Mouse (Mus musculus) Patski (cell line): ENCODE results near the gene Lrp1. TPM values are rescaled to one million over a fixed set of nuclear protein-coding genes. Genes with fewer than 3 reads are reported as not detected.

Source experiments
- ATAC-seq: fragments of 100-300 bp; one replicate; pipeline ENCODE4 v1.8.0; 2021
- CTCF ChIA-PET: fragments of 350-600 bp; sonication (Branson Sonifier 250); formaldehyde crosslinking; loops from one replicate; lab custom pipeline; 2022; ENCODE audit warnings: inconsistent platforms; lab: Charles Lee
- POLR2A ChIA-PET: fragments of 350-600 bp; sonication (Branson Sonifier 250); formaldehyde crosslinking; loops from one replicate; lab custom pipeline; 2022; ENCODE audit warnings: antibody characterized with exemption, inconsistent platforms; lab: Charles Lee
- DNase-seq: peaks from one replicate; pipeline ENCODE4 v3.0.0-alpha.2; 2011; ENCODE audit warnings: low read depth, low spot score
- H3K27me3 ChIP-seq: fragments of 371-371 bp; one replicate; pipeline ENCODE4 v1.5.1; 2021
- CTCF ChIP-seq: fragments of 100-300 bp; IDR thresholded peaks from one replicate; pipeline ENCODE4 v1.5.1; 2021
- in situ Hi-C: fragments of 300-500 bp; cut with MboI; formaldehyde crosslinking; loops from 3 replicates; pipeline ENCODE4 v1.11.1; 2018; ENCODE audit warnings: low pct_unique_long_range_greater_than_20kb, mixed read lengths
- polyA plus RNA-seq: library from polyadenylated mRNA; unstranded; gene quantifications from one replicate; pipeline ENCODE4 v1.2.3, GENCODE M21; 2021

Lrp1 gene
- polyA plus RNA-seq, 1 experiment from 2014 or later: 62.5 TPM

- CTCF ChIA-PET: interaction anchor here (6.0 kb wide), 1 partner anchor 21 kb away, joined by 101 read pairs; the partner anchor contains the start of gene Ndufa4l2
- no peak for DNase-seq
- POLR2A ChIA-PET: no interaction called here
- no peak for ATAC-seq
- in situ Hi-C loops: no loop called here
- TF ChIP-seq CTCF: no peak
- peaks cover 6% of the 10 kb centered on the region for H3K27me3 ChIP-seq
Observed at GRCm38 (mm10) chr10:127534036-127534928, 86.7 kb downstream of the Lrp1 start, which contains the start of gene Nxph4. Nxph4 (minus strand) TSS chr10:127534559.

DNA sequence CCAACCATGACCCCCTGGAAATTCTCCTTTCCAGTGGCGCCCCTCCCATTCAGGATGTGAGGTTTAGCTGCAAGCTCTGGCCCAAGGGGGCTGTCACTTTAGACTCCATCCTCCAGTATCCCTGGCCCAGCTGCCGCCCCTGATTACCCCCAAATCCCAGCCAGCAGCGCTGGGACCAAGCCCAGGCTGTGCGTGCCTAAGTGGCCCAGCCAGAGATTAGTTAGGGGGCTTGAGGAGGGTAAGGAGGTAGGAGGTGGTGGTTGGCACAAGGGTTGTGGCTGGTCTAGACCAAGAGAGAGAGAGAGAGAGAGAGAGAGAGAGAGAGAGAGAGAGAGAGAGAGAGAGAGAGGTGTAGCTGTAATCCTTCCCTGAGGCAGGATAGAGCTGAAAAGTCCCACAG lies 89.4 kb downstream of the Lrp1 start:
- DNase-seq: no peak
- in situ Hi-C loops: no loop called here
- peaks cover 6% of the 10 kb centered on the region for H3K27me3 ChIP-seq
- ATAC-seq: no peak
- POLR2A ChIA-PET: interaction anchor here (0.6 to 1.0 kb wide), 3 partner anchors 15 to 198 kb away, joined by 3 to 5 read pairs (median 4); no protein-coding TSS in a partner anchor
- CTCF ChIA-PET: interaction anchor here (1.0 to 2.4 kb wide), 4 partner anchors 9 to 19 kb away, joined by 3 to 14 read pairs (median 6); partner anchors contain the start of gene Shmt2
- TF ChIP-seq CTCF: no peak

- ChIA-PET POLR2A (interaction anchor here (0.6 to 0.8 kb wide), 2 partner anchors 14 to 198 kb away, joined by 3 to 5 read pairs; no protein-coding TSS in a partner anchor), CTCF (interaction anchor here (1.0 to 2.4 kb wide), 3 partner anchors 8 to 18 kb away, joined by 3 to 14 read pairs (median 7); partner anchors contain the start of gene Shmt2)
- ATAC-seq (no peak), DNase-seq (no peak)
- in situ Hi-C loops: no loop called here
- TF ChIP-seq CTCF: no peak
- H3K27me3 ChIP-seq: peaks cover 4% of the 10 kb centered on the region
Observed at GRCm38 (mm10) chr10:127530945-127531344, 90.0 kb downstream of the Lrp1 start.

- ChIA-PET POLR2A (interaction anchor here (0.5 kb wide), 1 partner anchor 15 kb away, joined by 3 read pairs; no protein-coding TSS in a partner anchor), CTCF (interaction anchor here (1.5 kb wide), 2 partner anchors 9 to 15 kb away, joined by 5 to 9 read pairs; no protein-coding TSS in a partner anchor)
- ATAC-seq (no peak), DNase-seq (no peak)
- in situ Hi-C loops: no loop called here
- peaks cover 3% of the 10 kb centered on the region for H3K27me3 ChIP-seq
- no peak for TF ChIP-seq CTCF
Observed at GRCm38 (mm10) chr10:127527481-127527880, 93.5 kb downstream of the Lrp1 start.

- in situ Hi-C loops: no loop called here
- ChIA-PET POLR2A (no interaction called here), CTCF (interaction anchor here (1.5 kb wide), 2 partner anchors 10 to 14 kb away, joined by 5 to 9 read pairs; no protein-coding TSS in a partner anchor)
- peaks cover 3% of the 10 kb centered on the region for H3K27me3 ChIP-seq
- TF ChIP-seq CTCF: no peak
- ATAC-seq: no peak
- DNase-seq: no peak
Observed at GRCm38 (mm10) chr10:127526681-127527080, 94.3 kb downstream of the Lrp1 start.

- in situ Hi-C loops: no loop called here
- no peak for TF ChIP-seq CTCF
- ATAC-seq: no peak
- ChIA-PET POLR2A (no interaction called here), CTCF (interaction anchor here (1.5 kb wide), 2 partner anchors 11 to 13 kb away, joined by 5 to 9 read pairs; no protein-coding TSS in a partner anchor)
- peaks cover 3% of the 10 kb centered on the region for H3K27me3 ChIP-seq
- DNase-seq: no peak
Observed at GRCm38 (mm10) chr10:127526048-127526447, 94.9 kb downstream of the Lrp1 start.

DNA sequence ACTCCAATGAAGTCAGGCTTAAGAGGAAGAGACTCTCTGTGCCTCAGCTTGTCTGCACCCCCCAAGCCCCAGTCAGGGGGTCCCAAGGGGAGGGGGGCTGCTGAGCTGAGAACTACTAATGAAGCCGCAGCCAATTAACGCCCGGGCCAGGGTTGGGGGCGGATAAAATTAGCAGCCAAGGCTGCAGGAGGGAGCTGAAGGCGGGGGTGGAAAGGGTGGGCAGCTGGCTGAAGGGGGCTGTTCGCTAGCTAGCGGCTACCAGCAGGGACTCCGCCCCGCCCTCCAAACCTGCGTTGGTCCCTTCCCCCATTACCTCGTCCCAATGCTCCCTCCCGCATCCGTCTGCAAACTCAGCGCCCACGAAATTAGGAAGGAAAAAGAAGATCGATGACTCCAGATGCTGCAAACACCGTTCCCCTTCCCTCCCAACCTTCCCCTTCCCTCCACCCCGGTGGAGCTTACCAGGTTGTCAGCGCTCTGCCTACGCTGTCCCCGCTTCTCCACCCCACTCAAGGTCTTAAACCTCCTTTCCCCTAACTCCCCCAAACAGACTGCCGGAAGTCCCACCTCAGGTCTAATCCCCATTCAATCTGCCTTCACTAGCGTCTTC lies 96.2 kb downstream of the Lrp1 start:
- ATAC-seq: no peak
- ChIA-PET POLR2A (no interaction called here), CTCF (interaction anchor here (5.7 kb wide), 1 partner anchor 12 kb away, joined by 37 read pairs; no protein-coding TSS in a partner anchor)
- no peak for DNase-seq
- in situ Hi-C loops: no loop called here
- no peak for TF ChIP-seq CTCF
- H3K27me3 ChIP-seq: no peaks in the 10 kb centered on the region

GRCm38 (mm10) chr10:127522088-127522581 lies 98.8 kb downstream of the Lrp1 start, which contains the start of gene Shmt2:
Shmt2 (minus strand) TSS chr10:127522444.
- TF ChIP-seq CTCF: no peak
- DNase-seq (peak; percentile 73), ATAC-seq (peak; percentile 32)
- CTCF ChIA-PET: interaction anchor here (1.1 to 5.7 kb wide), 5 partner anchors 9 to 43 kb away, joined by 3 to 37 read pairs (median 7); no protein-coding TSS in a partner anchor
- POLR2A ChIA-PET: interaction anchor here (2.8 kb wide), 1 partner anchor 9 kb away, joined by 10 read pairs; no protein-coding TSS in a partner anchor
- in situ Hi-C loops: no loop called here
- no peaks in the 10 kb centered on the region for H3K27me3 ChIP-seq

DNA sequence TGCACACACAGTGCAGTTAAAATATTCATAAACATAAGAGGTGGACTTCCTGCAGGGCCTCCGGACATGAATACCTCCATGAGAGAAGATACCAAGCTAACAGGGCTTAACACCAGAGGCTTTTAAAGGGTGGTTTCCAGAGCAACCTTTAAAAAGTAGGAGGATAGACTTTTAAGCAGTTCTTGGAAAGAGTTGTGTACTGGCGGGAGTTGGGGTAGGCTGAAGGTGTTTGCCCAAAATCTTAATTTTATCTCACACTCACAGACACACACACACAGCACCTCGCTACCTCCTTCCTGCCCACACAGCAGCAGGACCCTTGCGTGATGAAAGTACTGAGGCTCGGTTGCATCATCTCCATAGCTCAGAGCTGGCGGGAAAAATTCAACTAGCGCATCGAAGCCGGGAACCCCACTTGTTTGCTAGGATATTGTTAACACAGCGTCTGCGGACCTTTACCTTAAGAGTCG lies 99.3 kb downstream of the Lrp1 start:
- no peaks in the 10 kb centered on the region for H3K27me3 ChIP-seq
- ChIA-PET POLR2A (interaction anchor here (2.8 kb wide), 1 partner anchor 9 kb away, joined by 10 read pairs; no protein-coding TSS in a partner anchor), CTCF (interaction anchor here (1.3 to 5.7 kb wide), 4 partner anchors 9 to 40 kb away, joined by 3 to 37 read pairs (median 21); no protein-coding TSS in a partner anchor)
- in situ Hi-C loops: no loop called here
- ATAC-seq: no peak
- no peak for TF ChIP-seq CTCF
- no peak for DNase-seq
